Mouse (Mus musculus): Measurements from ENCODE around the gene Lhfpl4.

DNA sequence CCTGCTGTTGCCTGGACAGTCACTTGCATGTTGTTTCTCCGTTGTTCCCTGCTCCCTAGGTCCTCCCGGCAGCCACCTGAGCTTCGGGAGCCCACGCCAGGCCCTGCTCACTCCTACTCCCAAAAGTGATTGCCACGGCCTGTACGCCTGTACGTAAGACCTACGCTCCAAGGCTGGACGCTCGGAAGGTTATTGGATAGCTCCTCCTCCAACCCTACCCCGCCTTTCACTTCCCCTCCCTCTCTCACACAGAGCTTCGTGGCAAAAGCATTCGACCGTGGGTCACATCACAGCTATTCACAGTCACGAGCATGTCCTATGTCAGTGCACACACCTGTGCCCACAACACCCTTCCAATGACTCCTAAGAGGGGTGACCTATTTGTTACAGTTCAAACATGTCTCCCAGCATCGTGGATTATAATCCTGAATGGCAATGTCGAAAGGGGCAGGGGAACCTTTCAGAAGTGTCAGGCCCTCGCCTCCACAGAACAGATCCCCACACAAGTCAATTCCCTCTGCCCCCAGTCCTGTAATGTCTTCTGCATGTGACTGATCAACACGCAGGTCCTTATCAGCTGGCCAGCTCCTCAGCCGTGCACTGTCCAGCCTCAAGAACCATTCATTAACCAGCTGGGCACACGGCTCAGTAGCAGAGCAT lies 10.2 kb downstream of the Lhfpl4 start:
- TF ChIP-seq POLR2A (IDR thresholded peaks at IDR 0.05; ENCODE audit: low read depth, low read length) (no peak), CTCF (IDR thresholded peaks at IDR 0.05; ENCODE audit: extremely low read depth, insufficient read depth, insufficient read length, insufficient replicate concordance) (no peak)
